Mouse (Mus musculus): ENCODE data around the gene Macf1. TPM values are rescaled to one million over a fixed set of nuclear protein-coding genes. Genes with fewer than 3 reads are reported as not detected.

Macf1 gene
- total and polyA plus RNA-seq, 2 experiments from 2014 or later: 57.3 to 243 TPM

- no peak for TF ChIP-seq CTCF (IDR thresholded peaks at IDR 0.05; ENCODE audit: low read depth)
- 62% methylated on average over 2 of the region's 2 CpGs for WGBS
- Histone ChIP-seq H3K4me3 (ENCODE audit: low read length) (no peak overlapping the region), H3K4me1 (ENCODE audit: insufficient read depth, low read length) (0 out of 2 replicates have a peak, but pooled peaks cover 6% of the 10 kb centered on the region), H3K27me3 (ENCODE audit: insufficient read depth, low read length) (no peaks in the 10 kb centered on the region), H3K9me3 (ENCODE audit: low read length) (no peaks in the 10 kb centered on the region), H3K27ac (no peak overlapping the region), H3K4me2 (ENCODE audit: low read depth, low read length) (no peak overlapping the region), H3K9ac (replicated peaks; ENCODE audit: low read length) (no peak overlapping the region), H3K36me3 (ENCODE audit: insufficient read depth, low read length) (no peaks in the 10 kb centered on the region)
- DNase-seq (ENCODE audit: low spot score) (no peak), ATAC-seq (no peak)
Measured at GRCm38 (mm10) chr4:123577469-123578088, 106.6 kb downstream of the Macf1 start.

DNA sequence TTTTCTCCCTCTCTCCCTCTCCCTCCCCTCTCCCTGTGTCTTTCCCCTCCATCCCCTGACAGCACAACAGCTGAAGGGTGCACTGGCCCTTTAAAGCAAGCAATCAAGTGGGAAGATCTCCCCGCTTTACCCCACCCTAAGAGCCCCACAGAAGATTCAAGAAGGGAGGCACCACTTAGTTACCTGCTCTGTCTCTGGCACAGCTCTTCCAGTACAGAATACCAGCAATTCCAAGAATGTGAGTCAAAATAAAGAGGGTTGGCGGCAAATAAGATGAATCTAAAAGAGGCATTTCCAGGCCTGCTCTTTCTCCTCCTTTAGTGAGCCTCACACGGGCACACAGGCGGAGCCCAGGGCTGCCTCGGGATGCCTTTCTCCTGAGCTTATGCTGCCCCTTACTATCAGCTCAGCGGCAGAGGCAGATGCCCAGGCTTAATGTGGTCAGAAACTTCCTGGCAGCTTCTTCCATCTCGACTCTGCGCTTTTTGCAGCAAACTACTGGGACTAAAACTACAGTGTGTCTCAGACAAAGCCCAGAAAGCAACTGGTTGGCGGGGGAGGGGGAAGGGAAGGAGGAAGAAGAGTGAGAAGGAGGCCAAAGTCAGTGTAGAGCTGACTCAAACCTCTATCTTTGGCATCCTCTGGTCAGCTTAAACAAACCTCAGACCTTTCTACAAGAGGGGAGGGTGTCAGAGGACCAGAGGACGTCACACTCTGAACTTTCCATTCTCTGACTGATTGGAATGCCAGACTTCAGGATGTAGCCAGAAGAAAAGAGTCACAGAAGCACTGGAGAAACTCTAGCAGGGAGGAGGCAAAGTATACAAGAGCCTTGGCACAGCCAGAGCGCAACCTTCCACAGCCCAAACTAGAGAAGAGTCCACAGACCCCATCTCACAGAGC lies 111.5 kb downstream of the Macf1 start:
- peak overlapping the region; percentile 79 for H3K27ac ChIP-seq
- DNase-seq (ENCODE audit: low spot score): no peak
- no peaks in the 10 kb centered on the region for H3K36me3 ChIP-seq (ENCODE audit: insufficient read depth, low read length)
- no peaks in the 10 kb centered on the region for H3K27me3 ChIP-seq (ENCODE audit: insufficient read depth, low read length)
- no peak for TF ChIP-seq CTCF (IDR thresholded peaks at IDR 0.05; ENCODE audit: low read depth)
- no peaks in the 10 kb centered on the region for H3K9me3 ChIP-seq (ENCODE audit: low read length)
- peaks cover 9% of the 10 kb centered on the region; the same call in 1 of the 2 replicates for H3K4me1 ChIP-seq (ENCODE audit: insufficient read depth, low read length)
- WGBS: 12% methylated on average over 11 of the region's 11 CpGs
- H3K9ac ChIP-seq (replicated peaks; ENCODE audit: low read length): peak overlapping the region; percentile 40; the same call in 1 of the 2 replicates
- H3K4me3 ChIP-seq (ENCODE audit: low read length): peak overlapping the region; percentile 17; the same call in 1 of the 2 replicates
- H3K4me2 ChIP-seq (ENCODE audit: low read depth, low read length): peak overlapping the region; percentile 41
- ATAC-seq: peak; percentile 40; the same call in 1 of the 2 replicates

DNA sequence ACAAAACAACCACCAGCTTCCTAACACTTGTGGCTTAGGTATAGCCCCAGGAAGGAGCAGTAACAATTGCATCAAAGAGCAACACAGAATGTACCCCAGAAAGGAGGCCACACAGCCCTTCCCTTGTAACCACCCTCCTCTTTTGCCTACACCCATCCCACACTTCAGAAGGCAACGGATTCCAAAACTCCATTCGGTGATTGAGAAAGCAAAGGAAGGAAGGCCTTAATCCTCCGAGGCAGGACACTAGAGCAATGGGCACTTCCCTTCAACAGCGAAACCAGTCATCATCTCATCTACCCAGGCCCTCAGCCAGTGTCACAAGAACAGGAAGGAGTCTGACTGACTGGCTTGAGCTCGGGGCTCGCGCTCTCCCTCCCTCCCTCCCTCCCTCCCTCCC lies 112.3 kb downstream of the Macf1 start:
- no peak overlapping the region for H3K4me2 ChIP-seq (ENCODE audit: low read depth, low read length)
- DNase-seq (ENCODE audit: low spot score) (no peak), ATAC-seq (no peak; the same call in 1 of the 2 replicates)
- no peaks in the 10 kb centered on the region for H3K36me3 ChIP-seq (ENCODE audit: insufficient read depth, low read length)
- no peak overlapping the region for H3K4me3 ChIP-seq (ENCODE audit: low read length)
- no peaks in the 10 kb centered on the region for H3K9me3 ChIP-seq (ENCODE audit: low read length)
- H3K4me1 ChIP-seq (ENCODE audit: insufficient read depth, low read length): peaks cover 9% of the 10 kb centered on the region; the same call in 1 of the 2 replicates
- TF ChIP-seq CTCF (IDR thresholded peaks at IDR 0.05; ENCODE audit: low read depth): no peak
- H3K9ac ChIP-seq (replicated peaks; ENCODE audit: low read length): no peak overlapping the region
- no peaks in the 10 kb centered on the region for H3K27me3 ChIP-seq (ENCODE audit: insufficient read depth, low read length)
- peak overlapping the region; percentile 36; the same call in 1 of the 2 replicates for H3K27ac ChIP-seq
- WGBS: 20% methylated on average over 7 of the region's 7 CpGs

- TF ChIP-seq CTCF (IDR thresholded peaks at IDR 0.05; ENCODE audit: low read depth): no peak
- Histone ChIP-seq H3K27ac (peak overlapping the region; percentile 1; the same call in 1 of the 2 replicates), H3K4me1 (ENCODE audit: insufficient read depth, low read length) (peaks cover 8% of the 10 kb centered on the region; the same call in 1 of the 2 replicates), H3K4me3 (ENCODE audit: low read length) (no peak overlapping the region), H3K4me2 (ENCODE audit: low read depth, low read length) (no peak overlapping the region), H3K36me3 (ENCODE audit: insufficient read depth, low read length) (no peaks in the 10 kb centered on the region), H3K9me3 (ENCODE audit: low read length) (no peaks in the 10 kb centered on the region), H3K9ac (replicated peaks; ENCODE audit: low read length) (0 out of 2 replicates have a peak overlapping the region, but pooled peaks have one; percentile 4), H3K27me3 (ENCODE audit: insufficient read depth, low read length) (no peaks in the 10 kb centered on the region)
- no peak for DNase-seq (ENCODE audit: low spot score)
- WGBS: 36% methylated on average over 7 of the region's 7 CpGs
- no peak for ATAC-seq
Measured at GRCm38 (mm10) chr4:123565291-123565861, 118.8 kb downstream of the Macf1 start.

- no peak overlapping the region for H3K27ac ChIP-seq
- H3K27me3 ChIP-seq (ENCODE audit: insufficient read depth, low read length): no peaks in the 10 kb centered on the region
- H3K36me3 ChIP-seq (ENCODE audit: insufficient read depth, low read length): no peaks in the 10 kb centered on the region
- H3K9ac ChIP-seq (replicated peaks; ENCODE audit: low read length): no peak overlapping the region
- WGBS: 76% methylated on average over 6 of the region's 6 CpGs
- H3K4me3 ChIP-seq (ENCODE audit: low read length): no peak overlapping the region
- H3K4me1 ChIP-seq (ENCODE audit: insufficient read depth, low read length): peaks cover 8% of the 10 kb centered on the region; the same call in 1 of the 2 replicates
- no peak for TF ChIP-seq CTCF (IDR thresholded peaks at IDR 0.05; ENCODE audit: low read depth)
- no peaks in the 10 kb centered on the region for H3K9me3 ChIP-seq (ENCODE audit: low read length)
- ATAC-seq: no peak
- H3K4me2 ChIP-seq (ENCODE audit: low read depth, low read length): no peak overlapping the region
- DNase-seq (ENCODE audit: low spot score): no peak
Measured at GRCm38 (mm10) chr4:123564051-123564791, 119.9 kb downstream of the Macf1 start.
